Comparison of ENCODE assay signal across 8 mouse cellular contexts in the genomic region with DNA sequence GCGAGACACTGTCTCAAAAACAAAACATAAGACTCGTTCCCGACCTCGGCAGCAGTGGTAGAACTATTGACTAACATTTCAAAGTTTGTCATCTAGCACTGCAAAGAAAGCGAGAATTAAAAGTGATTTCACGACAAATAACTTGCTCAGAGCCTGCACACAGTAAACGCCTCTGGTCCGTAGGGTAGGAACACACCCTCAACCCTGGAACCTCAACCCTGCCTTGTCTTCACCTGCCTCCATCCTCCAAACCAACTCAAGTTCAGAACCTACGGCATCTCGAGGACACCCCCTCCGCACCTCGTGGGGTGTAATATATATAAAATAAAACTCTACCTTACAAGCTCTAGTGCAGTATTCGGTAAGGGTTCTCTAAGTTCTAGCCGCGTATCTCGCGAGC. TPM values are rescaled to one million over a fixed set of nuclear protein-coding genes. Genes with fewer than 3 reads are reported as not detected.
DNase-seq lines count a peak whose midpoint lies in the region; ATAC-seq and TF ChIP-seq lines count a peak whose summit lies in the region.

No protein-coding gene starts in this region.

- H3K9ac ChIP-seq in heart, embryonic 14.5 days (ENCODE audit: low read length) = peak overlapping the region; percentile 80
- peak overlapping the region; percentile 46; the same call in 1 of the 2 replicates for H3K9ac ChIP-seq in forebrain, postnatal 0 days

- no peak for TF ChIP-seq CTCF in G1E (IDR thresholded peaks at IDR 0.05; ENCODE audit: low read depth, low read length)
- TF ChIP-seq CTCF in forebrain, postnatal 0 days (IDR thresholded peaks at IDR 0.05; ENCODE audit: low read depth) = no peak

- peak overlapping the region; percentile 76 to 94 for H3K4me3 ChIP-seq in heart, embryonic 14.5 days (ENCODE audit: control insufficient read depth in 1 of 2, insufficient read depth in 1 of 2, low read depth in 1 of 2, low read length in 2 of 2)
- H3K4me3 ChIP-seq in G1E (ENCODE audit: low read depth, low read length) = peak overlapping the region; percentile 76
- H3K4me3 ChIP-seq in forebrain, postnatal 0 days (ENCODE audit: low read depth, low read length) = peak overlapping the region; percentile 80

- ATAC-seq in heart, embryonic 14.5 days (ENCODE audit: insufficient number of reproducible peaks, insufficient read depth, low FRiP score, low read depth) = no peak
- ATAC-seq in G1E (ENCODE audit: extremely low read depth, insufficient number of reproducible peaks, low FRiP score, poor library complexity, severe bottlenecking) = no peak
- ATAC-seq in forebrain, postnatal 0 days = peak; percentile 21
- ATAC-seq in megakaryocyte progenitor cell, adult 5-6 weeks (replicated peaks; ENCODE audit: poor library complexity) = peak; percentile 16; the same call in 1 of the 2 replicates
- no peak for ATAC-seq in granulocyte monocyte progenitor cell, adult 5-6 weeks (replicated peaks; ENCODE audit: poor library complexity, severe bottlenecking)

- no peak for DNase-seq in heart, postnatal 25 days (ENCODE audit: low spot score)
- DNase-seq in G1E (ENCODE audit: low spot score) = peak; percentile 30
- no peak for DNase-seq in forebrain, postnatal 0 days
- DNase-seq in cerebellum, postnatal 4 days (ENCODE audit: low spot score in 2 of 2) = no peak
- DNase-seq in adrenal gland, postnatal 36 days = no peak

- no peak overlapping the region for H3K27ac ChIP-seq in heart, embryonic 14.5 days (replicated peaks in 1 of 2; ENCODE audit: control insufficient read depth in 1 of 2, insufficient read depth in 1 of 2, low read depth in 2 of 2, low read length in 2 of 2)
- no peak overlapping the region for H3K27ac ChIP-seq in forebrain, postnatal 0 days (ENCODE audit: low read depth, low read length)

- intact Hi-C loops in heart, postnatal 25 days (cut with DNase I) = loop anchor here (5.0 kb wide), 1 partner anchor 53 kb away; no protein-coding TSS in a partner anchor

- no peaks in the 10 kb centered on the region for H3K27me3 ChIP-seq in heart, embryonic 14.5 days (ENCODE audit: control insufficient read depth, insufficient read depth, low read length)
- peaks cover 2% of the 10 kb centered on the region; the same call in 1 of the 2 replicates for H3K27me3 ChIP-seq in G1E (ENCODE audit: insufficient read depth, low read length)
- H3K27me3 ChIP-seq in forebrain, postnatal 0 days (ENCODE audit: insufficient read depth, low read length) = no peaks in the 10 kb centered on the region

- H3K9me3 ChIP-seq in heart, embryonic 14.5 days (ENCODE audit: control insufficient read depth, low read length) = no peaks in the 10 kb centered on the region
- no peaks in the 10 kb centered on the region for H3K9me3 ChIP-seq in G1E (replicated peaks)
- H3K9me3 ChIP-seq in forebrain, postnatal 0 days (ENCODE audit: low read length) = no peaks in the 10 kb centered on the region

- WGBS in heart, embryonic 14.5 days = 6% methylated on average over 17 of the region's 17 CpGs
- WGBS in forebrain, postnatal 0 days = 6% methylated on average over 17 of the region's 17 CpGs

- peaks cover 2 to 20% of the 10 kb centered on the region in 2 experiments; a peak in 3 of 4 replicates for H3K4me1 ChIP-seq in heart, embryonic 14.5 days (ENCODE audit: control insufficient read depth in 2 of 2, insufficient read depth in 2 of 2, low read length in 2 of 2)
- peaks cover 27% of the 10 kb centered on the region for H3K4me1 ChIP-seq in G1E (ENCODE audit: insufficient read depth, low read depth, low read length)
- H3K4me1 ChIP-seq in forebrain, postnatal 0 days (ENCODE audit: insufficient read depth) = peaks cover 4% of the 10 kb centered on the region; the same call in 1 of the 2 replicates

- peak overlapping the region; percentile 87 for H3K4me2 ChIP-seq in heart, embryonic 14.5 days (ENCODE audit: low read length)
- peak overlapping the region; percentile 79 for H3K4me2 ChIP-seq in forebrain, postnatal 0 days (ENCODE audit: low read depth)

- no peaks in the 10 kb centered on the region for H3K36me3 ChIP-seq in heart, embryonic 14.5 days (ENCODE audit: control insufficient read depth, insufficient read depth, low read length)
- peaks cover 38% of the 10 kb centered on the region for H3K36me3 ChIP-seq in G1E (replicated peaks)
- no peaks in the 10 kb centered on the region for H3K36me3 ChIP-seq in forebrain, postnatal 0 days (ENCODE audit: insufficient read depth)

RNA-seq across cellular contexts. Expression of a gene that starts 0.4 kb away (rescaled TPM):
- 12.2 and 14.3 TPM in 2 replicates for polyA plus RNA-seq in heart, embryonic 14.5 days (2014; fragmentation: Nextera tagmentation; extraction: Ambion mirVana)
- total RNA-seq in heart, postnatal 25 days (2021) = 1 to 10 TPM; 7.7 to 8.3 TPM
- total RNA-seq in G1E (2014; fragmentation: Nextera tagmentation) = 2.1 and 9.6 TPM in 2 replicates
- 5.1 and 9.4 TPM in 2 replicates for total RNA-seq in G1E (2017)
- polyA plus RNA-seq in G1E (2012) = 47.9 and 61.1 TPM in 2 replicates
- total RNA-seq in forebrain, postnatal 0 days (2014; rRNA removed) = 12.8 and 17.2 TPM in 2 replicates
- 21.6 and 23.2 TPM in 2 replicates for polyA plus RNA-seq in forebrain, postnatal 0 days (2015; fragmentation: Nextera tagmentation; extraction: Ambion mirVana)
- total RNA-seq in megakaryocyte progenitor cell, adult 5-6 weeks (2015) = 11.9 and 14.1 TPM in 2 replicates
- total RNA-seq in megakaryocyte progenitor cell, adult 5-6 weeks (2017) = 11.3 and 17.0 TPM in 2 replicates
- total RNA-seq in granulocyte monocyte progenitor cell, adult 5-6 weeks (2014; fragmentation: Nextera tagmentation) = 34.6 and 45.4 TPM in 2 replicates
- 11.4 and 12.1 TPM in 2 replicates for total RNA-seq in granulocyte monocyte progenitor cell, adult 5-6 weeks (2017)
- 10 to 100 TPM; 11.5 to 12.1 TPM for total RNA-seq in adrenal gland, postnatal 36 days (2021)

RNA-seq across cellular contexts. Expression of a gene that starts 15.9 kb away (rescaled TPM):
- 0.57 and 0.88 TPM in 2 replicates for polyA plus RNA-seq in heart, embryonic 14.5 days (2014; fragmentation: Nextera tagmentation; extraction: Ambion mirVana)
- 1 to 10 TPM; 5.5 to 6.6 TPM for total RNA-seq in heart, postnatal 25 days (2021)
- total RNA-seq in G1E (2014; fragmentation: Nextera tagmentation) (not detected in 2 replicates), G1E (2017) (under 0.01 and 0.05 TPM in 2 replicates)
- polyA plus RNA-seq in G1E (2012) = not detected in 2 replicates
- 15.4 and 19.5 TPM in 2 replicates for total RNA-seq in forebrain, postnatal 0 days (2014; rRNA removed)
- polyA plus RNA-seq in forebrain, postnatal 0 days (2015; fragmentation: Nextera tagmentation; extraction: Ambion mirVana) = 7.2 and 11.4 TPM in 2 replicates
- not detected in 2 replicates for total RNA-seq in megakaryocyte progenitor cell, adult 5-6 weeks (2015)
- not detected in 2 replicates for total RNA-seq in megakaryocyte progenitor cell, adult 5-6 weeks (2017)
- total RNA-seq in granulocyte monocyte progenitor cell, adult 5-6 weeks (2014; fragmentation: Nextera tagmentation) = not detected in 2 replicates
- total RNA-seq in granulocyte monocyte progenitor cell, adult 5-6 weeks (2017) = not detected in 2 replicates
- total RNA-seq in adrenal gland, postnatal 36 days (2021) = 1 to 10 TPM; 3.7 to 5.4 TPM

RNA-seq across cellular contexts. Expression of a gene that starts 38.7 kb away (rescaled TPM):
- polyA plus RNA-seq in heart, embryonic 14.5 days (2014; fragmentation: Nextera tagmentation; extraction: Ambion mirVana) = 0.93 and 1.8 TPM in 2 replicates
- total RNA-seq in heart, postnatal 25 days (2021) = 1 to 10 TPM; 1.2 to 1.7 TPM
- total RNA-seq in G1E (2014; fragmentation: Nextera tagmentation) = not detected in 2 replicates
- not detected in 2 replicates for total RNA-seq in G1E (2017)
- polyA plus RNA-seq in G1E (2012) = not detected in 2 replicates
- total RNA-seq in forebrain, postnatal 0 days (2014; rRNA removed) = 13.8 and 14.9 TPM in 2 replicates
- 26.9 and 27.0 TPM in 2 replicates for polyA plus RNA-seq in forebrain, postnatal 0 days (2015; fragmentation: Nextera tagmentation; extraction: Ambion mirVana)
- 264 and 265 TPM in 2 replicates for total RNA-seq in megakaryocyte progenitor cell, adult 5-6 weeks (2015)
- total RNA-seq in megakaryocyte progenitor cell, adult 5-6 weeks (2017) = 31.3 and 35.6 TPM in 2 replicates
- total RNA-seq in granulocyte monocyte progenitor cell, adult 5-6 weeks (2014; fragmentation: Nextera tagmentation) = 112 and 117 TPM in 2 replicates
- total RNA-seq in granulocyte monocyte progenitor cell, adult 5-6 weeks (2017) = 17.6 and 21.2 TPM in 2 replicates
- 1 to 10 TPM in 1 of 2 experiments, under 1 TPM in 1; 0.56 to 1.3 TPM for total RNA-seq in adrenal gland, postnatal 36 days (2021)

Comparison
In these comparisons a context has a peak if more than half of its experiments do, and no peak if none do; other contexts are left out.
1. ATAC-seq: peak in forebrain, postnatal 0 days (single experiment) and megakaryocyte progenitor cell, adult 5-6 weeks (single experiment); none in heart, embryonic 14.5 days (single experiment), G1E (single experiment) and granulocyte monocyte progenitor cell, adult 5-6 weeks (single experiment).
2. RNA of a gene that starts 15.9 kb away (total RNA-seq): 15.4 to 19.5 TPM in forebrain, postnatal 0 days, 5.5 to 6.6 TPM in heart, postnatal 25 days and 3.7 to 5.4 TPM in adrenal gland, postnatal 36 days; under 0.01 to 0.05 TPM in G1E, not detected in megakaryocyte progenitor cell, adult 5-6 weeks and not detected in granulocyte monocyte progenitor cell, adult 5-6 weeks; every median in the first group is over 4 times any median in the second.
3. Peak in every context shown above with its lines, with median percentiles within 50 percentile points of each other: H3K4me3 ChIP-seq.